Mouse (Mus musculus) gastrocnemius, adult 2 months (tissue): Measurements from ENCODE around the gene Pcnx. TPM values are rescaled to one million over a fixed set of nuclear protein-coding genes. Genes with fewer than 3 reads are reported as not detected.
"Not testable (repeated sequence)": the region's sequence is repeated elsewhere in the genome, so short reads cannot be mapped to it uniquely, and the experiment has no call there.

Experiments
- DNase-seq: peaks from one replicate; pipeline ENCODE4 v3.0.0; 2022
- H3K27ac ChIP-seq: fragments of 200-600 bp; 2 replicates; pipeline ENCODE4 v1.8.1; 2022; ENCODE audit warnings: mild to moderate bottlenecking
- H3K4me3 ChIP-seq: fragments of 200-600 bp; 2 replicates; pipeline ENCODE4 v1.8.1; 2022; ENCODE audit warnings: mild to moderate bottlenecking, moderate library complexity
- CTCF ChIP-seq: fragments of 200-600 bp; IDR thresholded peaks from 2 replicates; pipeline ENCODE4 v1.8.1; 2022; ENCODE audit warnings: antibody characterized with exemption, mild to moderate bottlenecking, moderate library complexity
- intact Hi-C: fragments of 180-260 bp; cut with DNase I; formaldehyde crosslinking; loops from one replicate; pipeline ENCODE4 v1.15.1; 2025
- total RNA-seq, 2 experiments: library from RNA; stranded (reverse); gene quantifications; 2 replicates each; pipeline ENCODE4 v1.2.3; 2021

Gene Pcnx
- total RNA-seq, 2 experiments from 2014 or later = 50.3 to 51.3 TPM

- Histone ChIP-seq H3K4me3 (no peak overlapping the region), H3K27ac (no peak overlapping the region)
- no peak for DNase-seq
- TF ChIP-seq CTCF = no peak
- intact Hi-C loops = no loop called here
These were observed 137.7 kb downstream of the Pcnx start for GRCm38 (mm10) chr12:81997497-81997896.

- H3K27ac ChIP-seq, intact Hi-C loops, H3K4me3 ChIP-seq, DNase-seq: not testable (repeated sequence)
These were observed 142.9 kb downstream of the Pcnx start for GRCm38 (mm10) chr12:82002697-82003096.

GRCm38 (mm10) chr12:82025901-82026633, 166.2 kb downstream of the Pcnx start:
- DNase-seq, H3K4me3 ChIP-seq, H3K27ac ChIP-seq, intact Hi-C loops: not testable (repeated sequence)

GRCm38 (mm10) chr12:82033524-82033923, 173.7 kb downstream of the Pcnx start:
- DNase-seq, intact Hi-C loops, H3K27ac ChIP-seq, H3K4me3 ChIP-seq: not testable (repeated sequence)

- H3K4me3 ChIP-seq, intact Hi-C loops: not testable (repeated sequence)
These were observed 174.2 kb downstream of the Pcnx start for GRCm38 (mm10) chr12:82033973-82034372.

GRCm38 (mm10) chr12:82044078-82044477, 184.3 kb downstream of the Pcnx start:
- H3K4me3 ChIP-seq, intact Hi-C loops, DNase-seq, H3K27ac ChIP-seq: not testable (repeated sequence)

More at GRCm38 (mm10) chr12:82033973-82034372, 174.2 kb downstream of the Pcnx start:
- not testable (repeated sequence) for DNase-seq, H3K27ac ChIP-seq

Other genes starting within 250 kb of the Pcnx start
- gene Ttc9, start 228.8 kb upstream of the Pcnx start, total RNA-seq = 1 to 10 TPM; 5.1 to 9.5 TPM
- under 1 TPM; 0.08 to 0.10 TPM for gene Map3k9, start 78.8 kb upstream of the Pcnx start, total RNA-seq